Mouse (Mus musculus): ENCODE data around the gene Tmem51. TPM values are rescaled to one million over a fixed set of nuclear protein-coding genes. Genes with fewer than 3 reads are reported as not detected.
A peak's percentile ranks its signal among the peaks of the same experiment; 100 is the strongest.
"Not testable (repeated sequence)": the region's sequence is repeated elsewhere in the genome, so short reads cannot be mapped to it uniquely, and the experiment has no call there.

Gene Tmem51
- total RNA-seq, 2 experiments from 2014 or later, result 23.2 to 26.9 TPM

DNA sequence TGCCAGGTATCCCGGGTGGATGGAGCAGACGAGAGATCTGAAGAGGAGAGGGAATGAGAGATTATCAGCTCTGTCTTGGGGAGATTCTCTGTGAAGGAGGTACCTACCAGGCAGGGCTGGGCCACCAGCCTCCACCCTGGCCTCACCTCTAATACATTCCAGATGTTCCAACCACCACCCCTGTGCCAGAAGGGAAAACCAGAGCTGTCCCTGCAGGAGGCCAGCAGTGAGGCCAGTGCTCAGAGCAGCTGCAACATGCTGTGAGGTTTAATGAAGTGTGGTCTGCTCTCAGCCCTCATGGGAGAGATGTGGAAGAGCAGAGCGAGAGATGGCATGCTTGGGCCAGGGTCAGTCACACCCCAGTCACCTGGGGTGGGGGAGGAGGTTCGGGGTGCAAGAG lies 46.2 kb downstream of the Tmem51 start:
- no peak for DNase-seq
- intact Hi-C loops (cut with DNase I), result no loop called here

- no peak for DNase-seq
- intact Hi-C loops (cut with DNase I), result no loop called here
Observed at GRCm38 (mm10) chr4:142028533-142028932, 55.6 kb downstream of the Tmem51 start.

DNA sequence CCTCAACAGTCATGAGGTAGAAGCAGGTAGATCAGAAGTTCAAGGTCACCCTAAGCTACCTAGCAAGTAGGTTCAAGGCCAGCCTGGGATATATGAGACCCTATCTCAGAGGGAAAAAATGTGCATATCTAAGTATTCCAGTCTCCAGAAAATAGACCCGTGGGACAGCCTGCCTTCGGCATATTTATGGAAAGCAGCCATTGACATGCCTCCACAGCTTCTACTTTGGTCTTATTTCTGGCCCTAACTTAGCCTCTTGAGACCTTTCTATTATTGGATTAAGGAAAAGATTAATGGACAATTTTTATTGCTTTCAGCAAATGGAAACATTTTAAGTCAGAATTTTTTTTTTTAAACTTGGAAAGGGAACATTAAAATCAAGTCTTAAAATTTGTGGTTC lies 57.1 kb downstream of the Tmem51 start:
- no peak for DNase-seq
- intact Hi-C loops (cut with DNase I), result no loop called here

DNA sequence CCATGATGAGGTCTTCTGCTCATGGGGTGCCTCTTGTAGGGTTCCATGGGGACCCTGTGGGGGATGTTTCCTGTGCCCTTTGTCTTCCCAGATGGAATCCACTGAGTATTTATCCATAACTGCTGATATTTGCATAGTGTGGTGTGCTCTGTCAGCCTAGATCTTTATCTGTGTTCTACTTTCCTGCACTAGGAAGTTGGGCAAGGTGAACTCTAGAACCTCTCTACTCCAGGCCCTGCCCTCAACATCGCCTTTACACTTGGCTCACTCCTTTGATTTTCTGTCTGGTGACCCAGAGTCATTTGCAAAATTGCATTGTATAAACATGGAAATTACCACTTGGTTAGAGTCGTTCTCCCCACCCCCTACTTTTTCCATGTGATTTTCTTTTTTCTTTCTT lies 59.6 kb downstream of the Tmem51 start:
- intact Hi-C loops (cut with DNase I), result no loop called here
- DNase-seq, result no peak

GRCm38 (mm10) chr4:142023166-142023565 lies 60.9 kb downstream of the Tmem51 start:
- intact Hi-C loops (cut with DNase I), result no loop called here
- no peak for DNase-seq

DNA sequence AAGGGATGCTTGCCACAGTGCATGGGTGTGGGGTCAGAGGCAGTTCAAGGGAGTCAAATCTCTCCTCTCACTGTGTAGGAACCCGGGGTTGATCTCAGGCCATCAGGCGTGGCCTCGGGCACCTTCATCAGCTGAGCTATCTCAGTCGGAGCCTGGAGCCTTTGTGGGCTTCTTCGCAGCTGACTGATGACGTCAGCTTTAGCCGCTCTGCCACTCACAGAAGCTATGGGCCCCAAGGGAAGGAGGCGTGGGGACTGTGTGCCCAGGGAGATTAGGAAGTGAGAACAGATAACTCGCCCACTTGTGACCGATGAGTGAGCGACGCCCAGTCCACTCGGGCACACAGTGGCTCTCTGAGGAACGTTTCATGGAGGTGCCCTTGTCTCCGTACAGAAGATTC lies 66.4 kb downstream of the Tmem51 start:
- intact Hi-C loops (cut with DNase I), result no loop called here
- no peak for DNase-seq

GRCm38 (mm10) chr4:142014659-142015608 lies 69.2 kb downstream of the Tmem51 start, which contains the start of gene Fhad1:
Fhad1 (minus strand) TSS chr4:142015082.
- intact Hi-C loops (cut with DNase I), result no loop called here
- peak; percentile 79 for DNase-seq

GRCm38 (mm10) chr4:142011236-142011635 lies 72.9 kb downstream of the Tmem51 start:
- DNase-seq, result no peak
- intact Hi-C loops (cut with DNase I), result no loop called here

DNA sequence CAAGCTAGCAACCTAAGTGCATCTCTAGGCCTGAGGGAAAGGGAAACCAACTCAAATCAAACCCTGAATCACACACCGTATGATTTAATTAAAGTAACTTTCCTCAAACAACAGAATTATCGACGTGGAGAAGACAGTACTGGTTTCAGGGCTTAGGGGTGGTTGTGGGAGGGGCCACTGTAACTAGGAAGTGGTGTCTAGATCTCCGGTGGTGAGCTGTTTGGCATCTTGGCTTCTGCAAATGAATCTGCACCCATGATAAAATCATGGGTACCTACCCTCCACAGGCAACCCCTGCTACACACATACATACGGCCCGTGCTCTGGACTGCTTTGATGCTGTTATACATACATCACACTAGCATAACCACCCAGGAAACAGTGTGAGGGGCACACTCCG lies 73.7 kb downstream of the Tmem51 start:
- intact Hi-C loops (cut with DNase I), result no loop called here

GRCm38 (mm10) chr4:142008206-142008605 lies 75.9 kb downstream of the Tmem51 start:
- DNase-seq, result no peak
- intact Hi-C loops (cut with DNase I), result loop anchor here (5.0 to 10.0 kb wide), 3 partner anchors 74 to 1017 kb away; partner anchors contain the start of gene Tmem51

More for the DNA sequence above, 73.7 kb downstream of the Tmem51 start:
- DNase-seq, result no peak

DNA sequence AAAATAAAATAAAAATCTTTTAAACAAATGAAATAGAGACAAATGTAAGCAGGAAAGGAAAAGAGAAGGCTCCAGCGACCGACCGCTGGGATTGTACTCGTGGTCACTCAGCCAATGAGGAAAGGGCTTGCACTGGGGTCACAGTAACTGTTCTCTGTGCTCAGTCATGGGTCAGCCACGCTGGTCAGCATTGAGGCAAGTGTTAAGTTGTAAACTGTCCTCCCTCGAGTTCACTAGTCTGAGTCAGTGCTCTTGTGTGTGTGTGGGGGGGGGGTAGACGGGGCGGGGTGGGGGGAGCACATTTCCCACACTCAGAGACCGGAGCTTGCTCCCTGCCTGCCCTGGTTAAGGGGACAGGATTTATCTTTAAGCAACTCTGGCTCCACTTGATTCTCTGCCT lies 83.5 kb downstream of the Tmem51 start:
- DNase-seq, result no peak
- intact Hi-C loops (cut with DNase I), result loop anchor here (10.0 kb wide), 2 partner anchors 344 to 1024 kb away; no protein-coding TSS in a partner anchor

DNA sequence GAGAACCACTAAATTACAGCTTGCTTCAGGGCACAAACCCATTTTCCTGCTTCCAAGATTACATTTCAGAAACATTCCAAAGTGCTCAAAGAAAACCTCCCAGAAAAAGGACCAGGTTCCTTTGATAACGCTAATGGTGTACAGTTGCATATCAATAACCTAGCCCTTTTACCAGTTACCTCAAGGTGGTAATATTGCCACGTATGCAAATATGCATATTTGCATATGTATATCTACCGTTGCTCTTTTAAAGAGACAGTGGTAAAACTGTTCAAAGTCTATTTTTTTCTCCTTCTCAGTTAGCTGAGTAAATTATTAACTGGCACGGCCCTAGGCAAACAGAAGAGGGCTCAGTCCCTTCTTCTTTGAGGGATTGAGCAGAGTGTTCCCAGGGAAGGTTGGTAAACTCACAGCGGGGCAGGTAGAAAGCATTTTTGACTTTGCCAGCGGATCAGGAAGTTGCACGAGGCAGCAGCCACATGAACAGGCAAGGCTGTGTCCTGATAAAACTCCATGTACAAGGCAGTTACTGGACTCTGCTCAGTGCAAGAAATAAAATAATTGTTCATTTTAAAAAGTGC lies 84.5 kb downstream of the Tmem51 start:
- DNase-seq, result no peak
- intact Hi-C loops (cut with DNase I), result loop anchor here (10.0 kb wide), 2 partner anchors 345 to 1025 kb away; no protein-coding TSS in a partner anchor

DNA sequence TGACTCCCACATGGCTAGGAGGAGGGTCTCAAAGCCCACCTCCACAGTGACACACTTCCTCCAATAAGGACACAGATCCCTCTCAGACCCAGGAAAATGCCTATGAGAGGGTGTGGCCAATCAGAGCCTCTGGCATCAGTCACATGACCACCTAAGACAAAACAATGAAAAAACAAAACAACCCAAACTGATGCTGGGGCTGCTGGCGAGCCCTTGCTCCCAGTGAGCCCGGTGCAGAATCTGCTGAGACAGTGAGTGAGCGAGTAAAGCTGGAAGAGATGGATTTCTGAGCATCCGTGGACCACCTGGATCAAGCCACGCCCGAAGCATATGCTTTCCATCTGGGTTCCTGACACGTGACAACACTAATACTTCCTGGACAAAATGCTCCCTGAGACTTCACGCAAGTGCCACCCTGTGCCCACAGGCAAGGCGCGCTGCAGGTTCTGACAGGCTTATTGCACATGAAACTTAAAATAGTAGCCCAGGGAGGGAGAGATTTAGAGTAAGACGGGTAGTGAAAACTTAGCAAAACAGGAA lies 85.8 kb downstream of the Tmem51 start:
- intact Hi-C loops (cut with DNase I), result no loop called here
- no peak for DNase-seq

DNA sequence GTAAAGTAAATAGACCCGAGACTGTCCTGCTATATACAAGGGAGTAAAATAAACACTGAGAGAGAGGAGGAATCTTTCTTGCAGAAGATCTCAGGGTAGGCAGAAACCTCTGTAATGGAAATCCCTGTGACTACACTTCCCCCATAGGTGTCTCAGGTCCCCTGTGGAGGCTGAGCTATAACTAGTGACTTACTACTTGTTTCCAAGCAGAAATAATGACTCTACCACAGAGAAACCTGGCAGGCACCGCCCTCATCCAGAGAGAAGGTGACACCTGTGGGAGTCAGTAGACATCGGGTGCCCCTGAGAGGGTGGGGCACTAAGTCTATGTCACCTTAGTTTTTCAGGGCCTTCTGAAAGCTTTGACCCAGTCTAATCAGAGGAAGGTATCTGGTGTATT lies 87.2 kb downstream of the Tmem51 start:
- intact Hi-C loops (cut with DNase I), result no loop called here
- no peak for DNase-seq

DNA sequence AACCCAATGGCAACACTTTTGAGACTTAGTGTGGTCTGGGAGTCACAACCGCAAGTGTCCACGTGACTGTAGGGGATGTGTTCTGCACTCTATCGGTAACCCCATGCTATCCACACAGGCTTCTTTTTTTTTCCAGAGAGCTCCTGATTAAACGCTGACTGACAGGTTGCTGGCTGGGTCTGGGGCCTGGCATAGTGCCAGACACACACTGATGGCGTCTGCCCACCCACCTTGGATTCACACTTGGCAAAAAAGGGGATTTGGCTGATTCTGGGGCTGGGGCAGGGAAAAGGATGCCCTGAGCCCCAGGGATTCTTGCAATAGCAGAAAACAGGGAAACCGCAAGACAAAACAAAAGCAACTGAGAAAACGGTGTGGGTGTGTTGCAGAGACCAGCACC lies 88.0 kb downstream of the Tmem51 start:
- no peak for DNase-seq
- intact Hi-C loops (cut with DNase I), result no loop called here

DNA sequence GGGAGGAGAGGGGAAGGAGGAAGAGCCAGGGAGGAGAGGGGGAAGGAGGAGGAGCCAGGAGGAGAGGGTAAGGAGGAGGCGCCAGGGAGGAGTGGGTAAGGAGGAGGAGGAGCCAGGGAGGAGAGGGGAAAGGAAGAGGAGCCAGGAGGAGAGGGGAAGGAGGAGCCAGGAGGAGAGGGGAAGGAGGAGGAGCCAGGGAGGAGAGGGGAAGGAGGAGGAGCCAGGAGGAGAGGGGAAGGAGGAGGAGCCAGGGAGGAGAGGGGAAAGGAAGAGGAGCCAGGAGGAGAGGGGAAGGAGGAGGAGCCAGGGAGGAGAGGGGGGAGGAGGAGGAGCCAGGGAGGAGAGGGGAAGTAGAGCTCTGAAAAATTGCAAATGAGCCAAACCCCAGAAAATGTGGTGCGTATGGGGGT lies 90.0 kb downstream of the Tmem51 start:
- intact Hi-C loops (cut with DNase I); DNase-seq: not testable (repeated sequence)

DNA sequence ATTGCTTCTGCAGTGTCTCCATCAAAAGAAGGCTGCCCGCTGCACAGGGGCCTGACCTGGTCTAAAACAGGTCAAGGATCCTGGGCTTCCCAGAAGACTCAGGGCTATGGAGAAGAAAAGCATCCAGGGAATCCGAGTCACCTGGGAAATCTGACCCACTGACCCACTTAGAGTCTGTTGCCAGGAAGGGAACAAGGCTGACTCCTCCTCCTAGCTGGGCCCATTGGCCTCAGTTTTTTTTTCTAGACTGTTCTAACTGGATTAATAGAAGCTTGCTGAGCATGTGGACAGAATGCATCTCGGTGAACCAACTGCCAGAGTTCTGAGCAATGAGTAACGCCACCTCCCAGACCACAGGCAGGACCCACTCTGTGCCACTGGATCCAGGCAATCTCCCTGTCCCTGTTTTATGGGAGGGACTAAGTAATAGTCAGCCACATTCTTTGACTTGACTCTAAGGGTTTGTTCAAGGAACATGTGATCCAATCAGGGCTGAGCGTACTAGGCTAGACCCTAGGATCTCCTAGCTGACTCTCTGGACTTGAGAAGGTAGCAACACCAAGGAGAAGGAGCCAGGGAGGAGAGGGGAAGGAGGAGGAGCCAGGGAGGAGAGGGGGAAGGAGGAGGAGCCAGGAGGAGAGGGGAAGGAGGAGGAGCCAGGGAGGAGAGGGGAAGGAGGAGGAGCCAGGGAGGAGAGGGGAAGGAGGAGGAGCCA lies 90.6 kb downstream of the Tmem51 start:
- no peak for DNase-seq
- intact Hi-C loops (cut with DNase I), result no loop called here

DNA sequence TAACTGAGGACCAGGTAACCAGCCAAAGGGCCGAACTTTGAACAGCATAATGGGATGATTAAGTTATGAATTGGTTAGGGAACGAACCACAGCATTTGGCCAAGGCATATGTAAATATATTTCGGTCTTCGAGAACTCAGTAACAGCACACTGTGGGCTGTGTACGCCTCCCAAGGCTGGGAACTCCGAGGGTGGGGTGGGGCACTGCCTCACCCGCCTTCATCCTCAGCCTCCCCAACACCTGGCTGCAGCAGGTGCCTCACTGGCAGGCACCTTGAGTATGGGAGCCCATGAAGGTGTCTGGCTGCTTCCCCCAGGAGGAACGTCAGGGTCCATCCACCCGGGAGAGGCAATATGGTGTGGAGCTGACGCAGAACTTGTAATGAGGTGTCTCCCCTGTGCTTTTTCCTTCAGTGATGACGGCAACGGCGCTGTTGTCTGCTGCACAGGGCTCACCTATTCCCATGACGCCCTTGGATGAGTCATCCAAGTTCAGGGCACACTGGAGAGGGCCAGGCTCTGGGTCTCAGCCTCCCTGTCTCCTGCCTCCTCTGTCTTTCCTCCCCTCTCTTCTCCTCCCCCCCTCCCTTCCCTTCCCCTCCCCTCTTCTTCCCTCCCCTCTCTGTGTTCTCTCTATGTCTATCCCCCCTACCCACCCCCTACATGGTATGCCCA lies 91.4 kb downstream of the Tmem51 start:
- DNase-seq, result no peak
- intact Hi-C loops (cut with DNase I), result no loop called here

DNA sequence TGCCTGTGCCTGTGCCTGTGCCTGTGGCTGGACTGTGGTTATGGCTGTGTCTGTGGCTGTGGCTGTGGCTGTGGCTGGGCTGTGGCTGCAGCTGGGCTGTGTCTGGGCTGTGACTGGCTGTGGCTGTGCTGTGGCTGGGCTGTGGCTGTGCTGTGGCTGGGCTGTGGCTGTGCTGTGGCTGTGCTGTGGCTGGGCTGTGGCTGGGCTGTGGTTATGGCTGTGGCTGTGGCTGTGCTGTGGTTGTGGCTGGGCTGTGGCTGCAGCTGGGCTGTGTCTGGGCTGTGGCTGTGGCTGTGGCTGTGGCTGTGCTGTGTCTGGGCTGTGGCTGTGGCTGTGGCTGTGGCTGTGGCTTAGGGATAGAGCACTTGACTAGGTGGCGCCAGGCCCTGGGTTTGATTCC lies 95.9 kb downstream of the Tmem51 start:
- no peak for DNase-seq
- intact Hi-C loops (cut with DNase I), result no loop called here

DNA sequence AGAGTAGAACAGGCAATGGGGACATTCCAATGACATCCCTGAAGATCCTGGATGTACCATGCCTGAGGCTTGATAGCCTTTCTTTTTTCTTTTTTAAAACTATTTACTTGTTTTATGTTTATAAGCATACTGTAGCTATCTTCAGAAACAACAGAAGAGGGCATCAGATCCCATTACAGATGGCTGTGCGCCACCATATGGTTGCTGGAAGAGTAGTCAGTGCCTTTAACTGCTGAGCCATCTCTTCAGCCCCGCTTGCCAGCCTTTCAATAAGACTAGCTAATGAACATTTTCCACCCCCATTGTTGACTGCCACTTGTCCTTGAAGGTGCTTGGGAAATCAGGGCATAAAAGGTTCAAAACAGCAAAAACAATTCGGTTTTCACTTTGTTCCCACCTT lies 100.4 kb downstream of the Tmem51 start:
- intact Hi-C loops (cut with DNase I), result no loop called here

More for the DNA sequence above, 100.4 kb downstream of the Tmem51 start:
- DNase-seq, result no peak
